Mouse (Mus musculus) midbrain, embryonic 14.5 days (tissue): ENCODE measurements around the gene Map7d2. TPM values are rescaled to one million over a fixed set of nuclear protein-coding genes. Genes with fewer than 3 reads are reported as not detected.
A peak's percentile ranks its signal among the peaks of the same experiment; 100 is the strongest.

Experiments
- ATAC-seq: fragments of 200-750 bp; cut with Nextera tagmentation; 2 replicates; pipeline ENCODE4 v1.8.0; 2017; ENCODE audit warnings: moderate number of reproducible peaks, moderate library complexity; ENCODE audit not compliant: low FRiP score, low TSS enrichment
- DNase-seq: peaks from one replicate; pipeline ENCODE4 v3.0.0-alpha.2; 2015
- H3K27ac ChIP-seq: fragments of 300-500 bp; sonication (generic); replicated peaks from 2 replicates; pipeline ENCODE4 v1.5.1; 2014; ENCODE audit warnings: mild to moderate bottlenecking, low read depth, low read length, moderate library complexity
- H3K27me3 ChIP-seq: fragments of 300-500 bp; sonication (generic); 2 replicates; pipeline ENCODE4 v1.6.1; 2014; ENCODE audit warnings: low read length, control low read depth, mixed read lengths; ENCODE audit not compliant: control insufficient read depth, insufficient read depth
- H3K36me3 ChIP-seq: fragments of 300-500 bp; sonication (generic); 2 replicates; pipeline ENCODE4 v1.6.1; 2014; ENCODE audit warnings: low read length, control low read depth; ENCODE audit not compliant: control insufficient read depth, insufficient read depth
- H3K4me1 ChIP-seq: fragments of 300-500 bp; sonication (generic); 2 replicates; pipeline ENCODE4 v1.6.1; 2014; ENCODE audit warnings: mild to moderate bottlenecking, antibody characterized with exemption, low read length, control low read depth; ENCODE audit not compliant: control insufficient read depth, insufficient read depth
- H3K4me2 ChIP-seq: fragments of 300-500 bp; sonication (generic); 2 replicates; pipeline ENCODE4 v1.6.1; 2014; ENCODE audit warnings: mild to moderate bottlenecking, low read length, moderate library complexity
- H3K4me3 ChIP-seq: fragments of 300-500 bp; sonication (generic); replicated peaks from 2 replicates; pipeline ENCODE4 v1.5.1; 2014; ENCODE audit warnings: low read depth, low read length
- H3K9ac ChIP-seq: fragments of 300-500 bp; sonication (generic); replicated peaks from 2 replicates; pipeline ENCODE4 v1.6.1; 2014; ENCODE audit warnings: mild to moderate bottlenecking, low read length, moderate library complexity
- H3K9me3 ChIP-seq: fragments of 300-500 bp; sonication (generic); 2 replicates; pipeline ENCODE4 v1.6.1; 2016; ENCODE audit warnings: low read length, control low read depth, mixed read lengths; ENCODE audit not compliant: control insufficient read depth
- WGBS: fragments of 180-500 bp; shearing (Covaris S2); extraction: QIAGEN DNeasy Blood & Tissue Kit; methylation state at CpG from one replicate; pipeline ENCODE4 v1.1.7; 2014; 5-methylcytosine and 5-hydroxymethylcytosine counted together
- polyA plus RNA-seq: library from polyadenylated mRNA; unstranded; fragments of >200 nt; fragmentation: Nextera tagmentation; extraction: Ambion mirVana; gene quantifications from 2 replicates; pipeline ENCODE4 v1.2.1, GENCODE M21; 2014

Gene Map7d2
- polyA plus RNA-seq, 1 experiment from 2014 or later: 32.7 TPM

DNA sequence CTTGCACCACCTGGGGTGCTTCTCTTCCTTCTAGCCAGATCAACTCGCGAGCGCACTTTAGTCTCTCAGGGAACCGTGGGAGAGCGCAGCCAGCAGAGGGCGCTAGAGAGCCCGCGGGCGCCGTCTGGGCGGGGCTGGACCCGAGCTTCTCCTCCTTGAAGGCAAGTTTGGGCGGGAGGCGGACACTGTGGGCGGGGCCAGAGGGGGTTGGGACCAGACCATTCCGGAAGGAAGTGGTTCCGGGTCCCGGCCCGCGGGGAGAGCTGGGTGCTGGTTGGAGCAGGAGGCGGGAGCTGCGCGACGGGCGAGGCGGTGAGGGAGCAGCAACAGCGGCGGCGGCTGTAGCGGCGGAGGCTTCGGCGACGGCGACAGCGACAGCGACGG is 118.0 kb downstream of the Map7d2 start:
- Histone ChIP-seq H3K9me3 (no peaks in the 10 kb centered on the region), H3K4me2 (peak overlapping the region; percentile 56), H3K27me3 (no peaks in the 10 kb centered on the region), H3K4me3 (peak overlapping the region; percentile 54), H3K27ac (peak overlapping the region; percentile 79), H3K9ac (peak overlapping the region; percentile 69), H3K36me3 (no peaks in the 10 kb centered on the region), H3K4me1 (0 out of 2 replicates have a peak, but pooled peaks cover 3% of the 10 kb centered on the region)
- ATAC-seq (peak; percentile 98), DNase-seq (peak; percentile 96)
- WGBS: 24% methylated on average over 33 of the region's 38 CpGs

DNA sequence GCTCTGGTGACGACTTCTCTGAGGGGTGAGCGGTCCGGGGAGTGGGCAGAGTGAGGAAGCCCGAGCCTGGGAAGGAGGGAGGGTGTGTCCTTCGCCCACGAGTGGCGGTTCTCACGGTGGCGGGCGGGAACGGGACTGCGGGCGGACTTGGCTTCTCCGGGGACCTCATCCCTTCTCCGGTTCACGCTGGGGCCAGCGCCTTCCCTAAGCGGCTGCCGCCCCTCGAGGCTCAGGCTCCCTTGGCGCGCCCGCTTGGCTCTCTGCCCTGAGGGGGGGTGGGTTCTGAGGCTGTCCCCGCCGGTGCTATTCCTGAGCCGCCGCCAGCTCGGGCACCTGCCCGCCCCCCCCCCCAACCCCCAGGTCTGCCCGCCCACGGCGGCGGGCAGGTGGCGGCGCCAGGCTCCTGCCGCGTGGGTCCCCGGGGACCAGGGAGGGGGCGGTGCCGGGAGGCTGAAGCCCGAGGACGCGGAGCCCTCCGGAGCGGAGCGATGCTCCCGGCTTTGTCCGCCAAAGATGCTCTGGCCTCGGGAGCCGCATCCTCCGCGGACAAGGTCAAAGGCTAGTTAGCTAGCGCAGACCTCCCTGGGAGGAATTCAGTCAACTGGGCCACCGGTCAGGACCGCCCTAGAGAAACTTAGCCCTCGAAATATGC is 118.6 kb downstream of the Map7d2 start:
- Histone ChIP-seq H3K27me3 (no peaks in the 10 kb centered on the region), H3K9me3 (no peaks in the 10 kb centered on the region), H3K4me1 (0 out of 2 replicates have a peak, but pooled peaks cover 3% of the 10 kb centered on the region), H3K36me3 (no peaks in the 10 kb centered on the region), H3K9ac (peak overlapping the region; percentile 69), H3K4me3 (peak overlapping the region; percentile 54), H3K27ac (peak overlapping the region; percentile 79), H3K4me2 (peak overlapping the region; percentile 56)
- DNase-seq (peak; percentile 62), ATAC-seq (no peak; the same call in none of the 2 replicates)
- 22% methylated on average over 53 of the region's 56 CpGs for WGBS

DNA sequence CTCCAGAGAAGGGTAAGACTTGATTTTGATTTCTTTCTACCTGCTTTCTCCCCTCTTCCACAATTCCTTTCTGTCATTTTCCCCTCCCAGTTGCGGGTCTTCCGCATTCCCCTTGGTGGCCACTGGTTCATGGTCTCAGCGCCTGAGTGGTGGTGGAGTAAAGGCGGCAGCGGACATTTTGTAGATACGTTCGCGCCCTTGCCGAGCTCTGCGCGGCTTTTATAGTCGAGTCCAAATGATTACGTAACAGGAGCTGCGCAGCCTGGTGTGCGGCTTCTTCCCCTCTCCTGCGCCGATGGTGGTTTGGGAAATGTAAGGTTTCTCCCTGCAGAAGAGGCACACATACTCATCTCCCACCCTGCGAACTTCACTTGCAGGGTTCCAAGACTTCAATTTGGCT is 127.6 kb downstream of the Map7d2 start:
- 91% methylated on average over 18 of the region's 18 CpGs for WGBS
- H3K9ac ChIP-seq: no peak overlapping the region
- H3K4me3 ChIP-seq: no peak overlapping the region
- no peaks in the 10 kb centered on the region for H3K27me3 ChIP-seq
- H3K9me3 ChIP-seq: no peaks in the 10 kb centered on the region
- no peak overlapping the region for H3K27ac ChIP-seq
- DNase-seq: no peak
- H3K36me3 ChIP-seq: no peaks in the 10 kb centered on the region
- H3K4me1 ChIP-seq: no peaks in the 10 kb centered on the region
- H3K4me2 ChIP-seq: no peak overlapping the region
- ATAC-seq: no peak

DNA sequence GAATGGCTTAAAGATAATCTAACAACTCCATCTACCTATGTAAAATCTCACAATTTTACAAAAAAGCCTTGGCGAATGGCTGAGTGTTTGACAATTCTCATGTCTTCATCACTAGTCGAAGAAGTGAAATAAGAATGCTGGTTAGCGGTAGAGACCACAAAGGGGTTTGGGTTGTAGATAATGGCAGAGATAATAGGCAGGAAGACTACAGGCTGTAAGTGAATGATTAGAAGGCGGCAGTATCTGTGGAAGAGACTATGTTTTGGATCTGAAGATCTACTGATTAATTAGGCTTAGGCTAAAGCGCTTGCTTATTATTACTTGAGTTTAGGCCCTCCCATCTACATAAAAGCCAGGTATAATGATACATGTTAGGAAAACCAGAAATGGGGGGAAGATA is 132.7 kb downstream of the Map7d2 start:
- no peaks in the 10 kb centered on the region for H3K4me1 ChIP-seq
- H3K4me2 ChIP-seq: no peak overlapping the region
- WGBS: 90% methylated on average over 5 of the region's 5 CpGs
- peaks cover 4% of the 10 kb centered on the region; the same call in 1 of the 2 replicates for H3K36me3 ChIP-seq
- DNase-seq (no peak), ATAC-seq (no peak)
- H3K9me3 ChIP-seq: no peaks in the 10 kb centered on the region
- H3K27ac ChIP-seq: no peak overlapping the region
- no peaks in the 10 kb centered on the region for H3K27me3 ChIP-seq
- H3K4me3 ChIP-seq: no peak overlapping the region
- no peak overlapping the region for H3K9ac ChIP-seq

Other genes starting within 250 kb of the Map7d2 start
- gene Rps6ka3, start 204.3 kb upstream of the Map7d2 start, polyA plus RNA-seq: 6.7 and 7.5 TPM in 2 replicates
- 94.5 and 96.1 TPM in 2 replicates for gene Eif1ax, start 42.4 kb upstream of the Map7d2 start, polyA plus RNA-seq
- gene Bclaf3, start 112.1 kb downstream of the Map7d2 start, polyA plus RNA-seq: 28.3 and 29.1 TPM in 2 replicates
- gene Sh3kbp1, start 212.7 kb downstream of the Map7d2 start, polyA plus RNA-seq: 35.4 and 45.1 TPM in 2 replicates